Mouse (Mus musculus) urinary bladder, adult 2 months (tissue): ENCODE measurements around the gene Dus4l. TPM values are rescaled to one million over a fixed set of nuclear protein-coding genes. Genes with fewer than 3 reads are reported as not detected.

ENCODE experiments used
- DNase-seq: peaks from one replicate; pipeline ENCODE4 v3.0.0; 2022; ENCODE audit warnings: low spot score
- polyA plus RNA-seq: library from polyadenylated mRNA; depleted of rRNA; stranded (reverse); fragments of >200 nt; gene quantifications from 2 replicates; pipeline ENCODE4 v1.2.3, GENCODE M21; 2012; rRNA removed

Dus4l gene
- polyA plus RNA-seq, 1 experiment, result 6.9 TPM

DNA sequence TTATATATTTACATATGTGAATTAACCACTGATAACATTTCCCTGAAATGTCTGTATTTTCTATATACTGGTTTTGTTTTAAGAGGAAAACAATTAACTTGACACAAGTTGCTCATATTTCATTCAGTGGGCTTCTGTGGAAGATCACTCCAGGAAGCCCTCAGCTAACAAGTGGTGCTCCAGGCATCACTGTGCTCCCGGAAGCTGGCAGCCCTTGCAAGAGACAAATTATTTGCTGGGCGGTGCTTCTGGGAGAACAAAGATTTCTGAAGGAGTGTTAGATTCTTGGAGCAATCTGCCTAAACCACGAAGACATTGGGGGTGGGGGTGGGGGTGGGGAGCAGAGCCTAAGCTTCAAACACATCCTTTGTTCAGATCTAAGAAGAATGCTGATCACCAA is 62.6 kb downstream of the Dus4l start:
- no peak for DNase-seq

Other genes with a start within 250 kb of the Dus4l start
- 6.2 and 9.9 TPM in 2 replicates for gene Cbll1, start 155.2 kb downstream of the Dus4l start, polyA plus RNA-seq
- 0.03 TPM in 1 of 2 replicates, not detected in the other for gene Slc26a4, start 94.9 kb downstream of the Dus4l start, polyA plus RNA-seq
- gene Bcap29, start 20.2 kb downstream of the Dus4l start, polyA plus RNA-seq, result 20.0 and 23.4 TPM in 2 replicates
- gene Cog5, start within 50 bp of the Dus4l start, polyA plus RNA-seq, result 29.6 and 30.7 TPM in 2 replicates
- 0.03 and 0.07 TPM in 2 replicates for gene Gpr22, start 59.1 kb upstream of the Dus4l start, polyA plus RNA-seq